Mouse (Mus musculus) testis, adult 2 months (tissue): ENCODE data around the gene Nob1.

Experiments
- CTCF ChIP-seq: fragments of 200-500 bp; IDR thresholded peaks from 2 replicates; pipeline ENCODE4 v1.5.1; 2012; ENCODE audit warnings: low read depth, mild to moderate bottlenecking, inconsistent platforms, low read length, moderate library complexity; ENCODE audit not compliant: control insufficient read depth, insufficient read depth, insufficient replicate concordance
- POLR2A ChIP-seq: fragments of 200-500 bp; IDR thresholded peaks from 2 replicates; pipeline ENCODE4 v1.6.1; 2012; ENCODE audit warnings: low read depth, mild to moderate bottlenecking, inconsistent platforms, low read length, moderate library complexity; ENCODE audit not compliant: control insufficient read depth

DNA sequence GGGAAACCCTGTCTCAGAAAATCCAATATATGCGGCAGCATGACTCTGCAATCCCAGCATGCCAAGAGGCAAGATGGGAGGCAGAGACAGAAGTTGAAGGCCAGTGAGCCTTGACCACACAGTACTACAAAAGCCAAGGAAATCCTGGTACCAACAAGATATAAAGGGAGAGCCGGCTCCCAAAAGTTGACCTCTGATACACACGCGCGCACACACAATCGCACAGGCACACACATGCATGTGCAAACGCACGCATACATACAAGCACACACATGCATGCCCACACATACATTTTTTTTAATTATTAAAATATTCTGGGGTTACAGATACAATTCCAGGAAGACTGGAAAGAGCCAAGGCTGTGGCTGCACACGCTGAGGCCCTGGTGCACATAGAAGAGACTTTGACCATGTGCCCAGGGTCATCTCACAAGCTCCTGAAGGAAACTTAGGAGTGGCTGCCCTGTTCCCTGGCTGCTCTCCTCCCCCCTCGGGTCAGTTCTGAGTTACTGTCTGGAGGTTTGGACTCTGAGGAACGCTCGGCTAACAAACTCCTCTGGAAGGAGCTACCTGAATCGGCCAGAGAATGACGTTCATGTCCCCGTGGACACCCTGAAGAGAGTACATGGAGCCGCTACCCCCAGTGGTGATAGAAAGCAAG, 34.2 kb downstream of the Nob1 start:
- TF ChIP-seq POLR2A = no peak
- no peak for TF ChIP-seq CTCF
